Mouse (Mus musculus) CH12.LX (cell line): Measurements from ENCODE around the gene Rab13. TPM values are rescaled to one million over a fixed set of nuclear protein-coding genes. Genes with fewer than 3 reads are reported as not detected.

ENCODE experiments used
- DNase-seq: peaks from one replicate; pipeline ENCODE4 v3.0.0-alpha.2; 2013; ENCODE audit errors: extremely low read depth
- H3K27ac ChIP-seq: 2 replicates; pipeline ENCODE4 v1.5.1; 2012; ENCODE audit warnings: low read depth, mild to moderate bottlenecking, control low read depth, moderate library complexity; ENCODE audit not compliant: insufficient read depth
- H3K27me3 ChIP-seq: replicated peaks from 2 replicates; pipeline ENCODE3; 2012; ENCODE audit warnings: inconsistent platforms
- H3K36me3 ChIP-seq, 2 experiments: replicated peaks in 1 of 2; 2 replicates each; pipeline versions ENCODE3 to v1.6.1; 2012; ENCODE audit warnings: inconsistent platforms in 1 of 2, low read length in 1 of 2, mild to moderate bottlenecking in 1 of 2, mixed read lengths in 1 of 2, moderate library complexity in 1 of 2; ENCODE audit not compliant: control insufficient read depth in 1 of 2, insufficient read depth in 1 of 2
- H3K4me1 ChIP-seq, 2 experiments: 2 replicates each; pipeline ENCODE4 v1.6.1; 2012; ENCODE audit warnings: inconsistent platforms in 1 of 2, moderate library complexity in 1 of 2; ENCODE audit not compliant: insufficient read depth in 2 of 2, control insufficient read depth in 1 of 2
- H3K4me2 ChIP-seq: 2 replicates; pipeline ENCODE4 v1.6.1; 2012; ENCODE audit warnings: low read depth, mild to moderate bottlenecking, control low read depth; ENCODE audit not compliant: poor library complexity, insufficient read depth, severe bottlenecking
- H3K4me3 ChIP-seq, 3 experiments: fragments of 150-350 bp in 1 of 3; sonication (generic) in 1 of 3; replicated peaks in 1 of 3; 2 replicates each; pipeline versions ENCODE3 to v1.5.1; 2011 to 2012; ENCODE audit warnings: low read depth in 2 of 3, low read length in 2 of 3, mild to moderate bottlenecking in 2 of 3, moderate library complexity in 2 of 3, control low read depth in 1 of 3, improper control_type of control experiment in 1 of 3, inconsistent platforms in 1 of 3, mixed read lengths in 1 of 3; ENCODE audit not compliant: poor library complexity in 1 of 3
- H3K79me2 ChIP-seq: replicated peaks from 2 replicates; pipeline ENCODE4 v1.6.1; 2012; ENCODE audit warnings: mild to moderate bottlenecking, moderate library complexity; ENCODE audit not compliant: control insufficient read depth, poor library complexity, insufficient read depth, severe bottlenecking; ENCODE audit errors: extremely low read depth
- H3K9ac ChIP-seq: 2 replicates; pipeline ENCODE4 v1.6.1; 2012; ENCODE audit warnings: low read depth, mild to moderate bottlenecking, control low read depth, moderate library complexity; ENCODE audit not compliant: insufficient read depth
- H3K9me3 ChIP-seq: replicated peaks from 2 replicates; pipeline ENCODE3; 2012; ENCODE audit warnings: low read length, inconsistent platforms, mixed read lengths
- CTCF ChIP-seq, 2 experiments: IDR thresholded peaks in 1 of 2; conservative IDR thresholded peaks in 1 of 2; 2 replicates each; pipeline ENCODE4 v1.5.1; 2011 to 2012; ENCODE audit warnings: low read depth in 2 of 2, low read length in 2 of 2, improper control_type of control experiment in 1 of 2, inconsistent platforms in 1 of 2, mild to moderate bottlenecking in 1 of 2, moderate library complexity in 1 of 2
- EP300 ChIP-seq: IDR thresholded peaks from 2 replicates; pipeline ENCODE4 v1.6.1; 2011; ENCODE audit warnings: low read length, improper control_type of control experiment
- ETS1 ChIP-seq: conservative IDR thresholded peaks from 2 replicates; pipeline ENCODE4 v1.6.1; 2012; ENCODE audit warnings: low read depth, mild to moderate bottlenecking, inconsistent platforms, low read length, improper control_type of control experiment, moderate library complexity
- GABPA ChIP-seq: IDR thresholded peaks from 2 replicates; pipeline ENCODE4 v1.6.1; 2012; ENCODE audit warnings: low read depth, low read length, improper control_type of control experiment, inconsistent platforms; ENCODE audit not compliant: insufficient replicate concordance
- IRF4 ChIP-seq: IDR thresholded peaks from 2 replicates; pipeline ENCODE4 v1.6.1; 2014; ENCODE audit warnings: low read depth, mild to moderate bottlenecking, inconsistent platforms, low read length, improper control_type of control experiment
- MAX ChIP-seq: IDR thresholded peaks from 2 replicates; pipeline ENCODE4 v1.6.1; 2011; ENCODE audit warnings: low read length, improper control_type of control experiment
- MEF2A ChIP-seq: IDR thresholded peaks from 2 replicates; pipeline ENCODE4 v1.6.1; 2014; ENCODE audit warnings: low read depth, mild to moderate bottlenecking, inconsistent platforms, low read length, improper control_type of control experiment, borderline replicate concordance
- MXI1 ChIP-seq: IDR thresholded peaks from 2 replicates; pipeline ENCODE4 v1.6.1; 2011; ENCODE audit warnings: mild to moderate bottlenecking, low read depth, low read length, improper control_type of control experiment
- MYC ChIP-seq: IDR thresholded peaks from 2 replicates; pipeline ENCODE4 v1.6.1; 2011; ENCODE audit warnings: low read depth, mild to moderate bottlenecking, improper control_type of control experiment, low read length
- NELFE ChIP-seq: IDR thresholded peaks from 2 replicates; pipeline ENCODE4 v1.6.1; 2011; ENCODE audit warnings: low read depth, low read length, improper control_type of control experiment
- NRF1 ChIP-seq: IDR thresholded peaks from 2 replicates; pipeline ENCODE4 v1.6.1; 2014; ENCODE audit warnings: low read depth, mild to moderate bottlenecking, inconsistent platforms, low read length, improper control_type of control experiment, moderate library complexity
- POLR2AphosphoS2 ChIP-seq: IDR thresholded peaks from 2 replicates; pipeline ENCODE4 v1.6.1; 2011; ENCODE audit warnings: low read depth, low read length, improper control_type of control experiment
- RCOR1 ChIP-seq: conservative IDR thresholded peaks from 2 replicates; pipeline ENCODE4 v1.6.1; 2012; ENCODE audit warnings: low read depth, mild to moderate bottlenecking, inconsistent platforms, low read length, improper control_type of control experiment
- SIN3A ChIP-seq: IDR thresholded peaks from 2 replicates; pipeline ENCODE4 v1.6.1; 2012; ENCODE audit warnings: low read length, improper control_type of control experiment, inconsistent platforms
- TCF12 ChIP-seq: IDR thresholded peaks from 2 replicates; pipeline ENCODE4 v1.6.1; 2014; ENCODE audit warnings: low read depth, mild to moderate bottlenecking, inconsistent platforms, low read length, improper control_type of control experiment
- UBTF ChIP-seq: IDR thresholded peaks from 2 replicates; pipeline ENCODE4 v1.6.1; 2012; ENCODE audit warnings: low read depth, mild to moderate bottlenecking, inconsistent platforms, low read length, improper control_type of control experiment, moderate library complexity
- USF1 ChIP-seq: IDR thresholded peaks from 2 replicates; pipeline ENCODE4 v1.6.1; 2014; ENCODE audit warnings: low read depth, mild to moderate bottlenecking, inconsistent platforms, low read length, improper control_type of control experiment
- USF2 ChIP-seq: conservative IDR thresholded peaks from 2 replicates; pipeline ENCODE4 v1.6.1; 2011; ENCODE audit warnings: low read depth, low read length, improper control_type of control experiment
- ZMIZ1 ChIP-seq: IDR thresholded peaks from 2 replicates; pipeline ENCODE4 v1.6.1; 2012; ENCODE audit warnings: low read depth, mild to moderate bottlenecking, inconsistent platforms, low read length, improper control_type of control experiment
- dilution Hi-C: fragments of 300-500 bp; cut with MboI; formaldehyde crosslinking; loops from 2 replicates; pipeline ENCODE4 v1.14.3; 2020; ENCODE audit warnings: low sequenced_read_pairs; ENCODE audit not compliant: extremely low pct_unique_long_range_greater_than_20kb, extremely low pct_ligation_motif_present
- in situ Hi-C: fragments of 300-500 bp; cut with MboI; formaldehyde crosslinking; loops from 3 replicates; pipeline ENCODE4 v1.14.3; 2019; ENCODE audit warnings: low sequenced_read_pairs, low pct_ligation_motif_present, low pct_unique_long_range_greater_than_20kb, mixed read lengths
- polyA plus RNA-seq: library from polyadenylated mRNA; unstranded; fragments of >175 nt; gene quantifications from 2 replicates; pipeline ENCODE4 v1.2.1, GENCODE M21; 2012; ENCODE audit warnings: low read depth; ENCODE audit not compliant: insufficient read length
- total RNA-seq, 2 experiments: library from RNA; depleted of rRNA; stranded (reverse); fragments of 300-350 nt in 1 of 2; fragments of >200 nt in 1 of 2; gene quantifications; 2 replicates each; pipeline ENCODE4 v1.2.3; 2012 to 2014

Gene Rab13
- total and polyA plus RNA-seq, 3 experiments: 0.63 to 3.3 TPM; not detected in 1

DNA sequence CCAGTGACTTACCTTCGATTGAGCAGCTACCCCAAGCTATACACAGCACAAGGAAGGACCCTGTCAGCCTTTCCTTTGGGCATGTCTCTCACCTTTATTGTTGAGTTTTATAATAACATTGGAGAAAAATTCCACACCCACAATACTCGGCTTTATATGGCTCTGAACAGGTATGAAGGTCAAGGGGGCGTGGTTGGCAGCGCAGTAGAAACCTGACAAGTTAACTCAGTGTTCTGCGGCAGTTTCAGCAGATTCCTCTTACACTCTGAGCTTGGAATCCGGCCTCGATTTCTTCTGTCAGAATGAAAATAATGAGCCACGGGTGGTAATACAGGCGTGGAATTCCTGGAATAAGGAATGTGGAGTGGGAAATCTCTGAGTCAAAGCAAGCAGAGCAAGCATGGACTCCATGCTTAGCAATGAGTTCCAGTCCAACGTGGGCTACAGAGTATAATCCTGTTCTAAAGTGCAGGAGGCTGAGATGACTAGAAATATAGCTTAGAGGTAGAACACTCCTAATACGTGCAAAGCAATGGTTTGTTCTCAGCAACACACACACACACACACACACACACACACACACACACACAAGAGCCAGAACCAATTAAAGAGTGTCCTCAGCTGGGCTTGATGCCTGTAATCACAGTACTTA, 22.5 kb upstream of the Rab13 start:
- Histone ChIP-seq H3K36me3 (no peaks in the 10 kb centered on the region), H3K9me3 (no peaks in the 10 kb centered on the region), H3K9ac (no peak overlapping the region), H3K79me2 (no peaks in the 10 kb centered on the region), H3K4me3 (no peak overlapping the region), H3K27ac (no peak overlapping the region), H3K4me2 (no peak overlapping the region), H3K27me3 (no peaks in the 10 kb centered on the region), H3K4me1 (peaks cover 0 to 16% of the 10 kb centered on the region in 2 experiments; a peak in 2 of 4 replicates)
- in situ Hi-C loops (no loop called here), dilution Hi-C loops (no loop called here)
- TF ChIP-seq ZMIZ1: no peak
- TF ChIP-seq MYC: no peak
- no peak for TF ChIP-seq RCOR1
- no peak for TF ChIP-seq IRF4
- TF ChIP-seq USF2: no peak
- TF ChIP-seq EP300: no peak
- no peak for TF ChIP-seq NELFE
- no peak for TF ChIP-seq ETS1
- no peak for TF ChIP-seq TCF12
- TF ChIP-seq NRF1: no peak
- no peak for TF ChIP-seq CTCF (conservative IDR thresholded peaks at IDR 0.05 in 1 of 2, IDR thresholded peaks at IDR 0.05 in 1 of 2; ENCODE audit: low read depth in 2 of 2, low read length in 2 of 2)
- no peak for TF ChIP-seq UBTF
- TF ChIP-seq GABPA: no peak
- no peak for TF ChIP-seq USF1
- TF ChIP-seq POLR2AphosphoS2: no peak
- TF ChIP-seq MEF2A: no peak
- no peak for TF ChIP-seq MAX
- TF ChIP-seq MXI1: no peak
- DNase-seq: no peak

DNA sequence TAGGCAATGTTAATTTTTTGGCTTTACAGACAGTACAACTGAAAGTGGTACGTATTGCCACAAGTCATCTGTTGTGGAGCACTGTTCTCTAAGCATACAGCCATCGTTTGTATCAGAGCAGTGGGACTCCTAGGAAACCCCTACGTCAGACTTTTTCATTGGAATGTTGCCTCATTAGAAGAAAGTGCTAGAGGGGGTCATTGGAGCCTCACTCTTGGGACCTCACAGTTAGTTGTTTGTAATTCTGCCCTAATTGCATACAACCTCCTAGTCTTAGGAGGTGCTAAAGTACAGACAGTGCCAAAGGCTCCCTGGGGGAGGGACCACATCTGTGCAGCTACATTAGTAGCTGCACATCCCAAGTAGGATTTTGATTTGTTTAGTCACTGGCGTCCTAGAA, 18.7 kb upstream of the Rab13 start:
- H3K4me3 ChIP-seq: no peak overlapping the region
- H3K27ac ChIP-seq: no peak overlapping the region
- H3K36me3 ChIP-seq: no peaks in the 10 kb centered on the region
- no peaks in the 10 kb centered on the region for H3K4me1 ChIP-seq
- no peak for DNase-seq
- TF ChIP-seq SIN3A: no peak
- H3K9ac ChIP-seq: no peak overlapping the region
- in situ Hi-C loops: no loop called here
- no peaks in the 10 kb centered on the region for H3K79me2 ChIP-seq
- H3K9me3 ChIP-seq: no peaks in the 10 kb centered on the region
- H3K4me2 ChIP-seq: no peak overlapping the region
- dilution Hi-C loops: no loop called here
- H3K27me3 ChIP-seq: no peaks in the 10 kb centered on the region
